Mouse (Mus musculus) lung, adult 2 months (tissue): Measurements from ENCODE around the gene Foxj1. TPM values are rescaled to one million over a fixed set of nuclear protein-coding genes. Genes with fewer than 3 reads are reported as not detected.

Source experiments
- DNase-seq: peaks from one replicate; pipeline ENCODE4 v3.0.0; 2022
- H3K4me1 ChIP-seq: fragments of 200-500 bp; 2 replicates; pipeline ENCODE4 v1.6.1; 2011; ENCODE audit warnings: low read length; ENCODE audit not compliant: control insufficient read depth, insufficient read depth
- H3K4me3 ChIP-seq: fragments of 200-500 bp; replicated peaks from 2 replicates; pipeline ENCODE3; 2011; ENCODE audit warnings: low read depth, mild to moderate bottlenecking, control low read depth, low read length; ENCODE audit errors: extremely low read depth
- CTCF ChIP-seq: fragments of 200-500 bp; IDR thresholded peaks from 2 replicates; pipeline ENCODE4 v1.5.1; 2011; ENCODE audit warnings: mild to moderate bottlenecking, low read length, control low read depth; ENCODE audit not compliant: insufficient read depth
- POLR2A ChIP-seq: fragments of 200-500 bp; IDR thresholded peaks from 2 replicates; pipeline ENCODE4 v1.6.1; 2011; ENCODE audit warnings: low read depth, mild to moderate bottlenecking, control low read depth, low read length, borderline replicate concordance; ENCODE audit errors: extremely low read depth
- WGBS: fragments of 180-500 bp; shearing (Covaris S2); methylation state at CpG from one replicate; pipeline ENCODE4 v1.1.7; 2018; 5-methylcytosine and 5-hydroxymethylcytosine counted together
- polyA plus RNA-seq: library from polyadenylated mRNA; depleted of rRNA; stranded (reverse); fragments of >200 nt; gene quantifications from 2 replicates; pipeline ENCODE4 v1.2.3, GENCODE M21; 2012

Foxj1 gene
- polyA plus RNA-seq, 1 experiment: 78.4 TPM

- no peak for DNase-seq
- no peak for TF ChIP-seq POLR2A
- TF ChIP-seq CTCF: no peak
- Histone ChIP-seq H3K4me1 (no peaks in the 10 kb centered on the region), H3K4me3 (no peak overlapping the region)
- 86% methylated on average over 5 of the region's 5 CpGs for WGBS
Measured at GRCm38 (mm10) chr11:116347955-116348354, 12.8 kb upstream of the Foxj1 start.

GRCm38 (mm10) chr11:116347012-116347411 is 11.8 kb upstream of the Foxj1 start:
- 85% methylated on average over 7 of the region's 7 CpGs for WGBS

GRCm38 (mm10) chr11:116342069-116342791 is 7.0 kb upstream of the Foxj1 start:
- no peak for TF ChIP-seq POLR2A
- no peak for TF ChIP-seq CTCF
- H3K4me1 ChIP-seq: no peaks in the 10 kb centered on the region
- no peak for DNase-seq
- 71% methylated on average over 25 of the region's 25 CpGs for WGBS
- no peak overlapping the region for H3K4me3 ChIP-seq

More at GRCm38 (mm10) chr11:116347012-116347411, 11.8 kb upstream of the Foxj1 start:
- Histone ChIP-seq H3K4me1 (no peaks in the 10 kb centered on the region), H3K4me3 (no peak overlapping the region)
- TF ChIP-seq CTCF: no peak
- no peak for TF ChIP-seq POLR2A
- no peak for DNase-seq

- 79% methylated on average over 6 of the region's 6 CpGs for WGBS
- DNase-seq: no peak
- H3K4me3 ChIP-seq: no peak overlapping the region
- TF ChIP-seq POLR2A (no peak), CTCF (no peak)
- peaks cover 3% of the 10 kb centered on the region for H3K4me1 ChIP-seq
Measured at GRCm38 (mm10) chr11:116337531-116337930, 2.3 kb upstream of the Foxj1 start.

GRCm38 (mm10) chr11:116337000-116337399 is 1.8 kb upstream of the Foxj1 start:
- DNase-seq: no peak
- Histone ChIP-seq H3K4me3 (no peak overlapping the region), H3K4me1 (peaks cover 3% of the 10 kb centered on the region)
- whole genome bisulfite sequencing: 51% methylated on average over 12 of the region's 12 CpGs
- no peak for TF ChIP-seq POLR2A
- TF ChIP-seq CTCF: no peak

GRCm38 (mm10) chr11:116336393-116336792 is 1.2 kb upstream of the Foxj1 start:
- TF ChIP-seq CTCF (no peak), POLR2A (no peak)
- Histone ChIP-seq H3K4me1 (peaks cover 3% of the 10 kb centered on the region), H3K4me3 (no peak overlapping the region)
- DNase-seq: no peak
- WGBS: 86% methylated on average over 4 of the region's 4 CpGs

GRCm38 (mm10) chr11:116334417-116334782 is 799 bp downstream of the Foxj1 start:
- DNase-seq: no peak
- 9% methylated on average over 26 of the region's 26 CpGs for WGBS

DNA sequence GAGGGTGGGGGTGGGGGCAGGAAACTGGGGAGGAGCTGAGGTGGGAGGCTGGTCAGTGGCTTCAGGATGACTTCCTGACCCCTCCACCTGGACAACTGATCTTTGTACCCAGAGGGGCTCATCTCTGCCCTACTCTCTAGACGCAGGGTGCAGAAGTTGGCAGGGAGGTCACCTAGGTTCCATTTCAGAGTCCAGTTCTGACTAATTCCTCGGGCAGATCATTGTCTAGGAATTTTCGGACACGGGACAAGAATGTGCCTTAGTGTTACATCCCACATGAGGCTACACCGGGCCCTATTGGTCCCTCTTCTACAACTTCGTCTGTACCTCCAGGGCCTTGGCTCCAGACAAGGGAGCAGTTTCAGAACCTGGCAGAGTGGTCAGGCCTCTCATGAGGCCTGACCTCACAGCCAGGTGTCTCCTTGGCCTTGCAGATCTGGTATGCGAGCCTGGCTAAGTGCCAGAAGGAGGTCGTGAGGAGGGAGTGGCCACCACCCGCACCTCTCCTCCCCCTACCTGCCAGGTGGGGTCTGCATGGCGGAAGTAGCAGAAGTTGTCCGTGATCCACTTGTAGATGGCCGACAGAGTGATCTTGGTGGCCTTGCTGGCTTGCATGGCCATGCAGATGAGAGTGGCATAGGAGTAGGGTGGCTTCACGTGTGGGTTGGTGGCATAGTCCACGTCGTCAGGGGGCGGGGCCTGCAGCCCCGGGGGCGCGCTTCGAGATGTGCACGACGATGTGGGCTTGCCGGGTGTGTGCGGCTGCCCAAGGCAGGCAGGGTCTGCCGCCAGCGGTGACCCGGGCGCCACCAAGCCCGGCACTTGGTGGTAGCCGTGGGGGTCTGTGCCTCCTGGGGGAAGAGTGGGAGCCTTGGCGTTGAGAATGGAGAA is 1.4 kb downstream of the Foxj1 start:
- H3K4me3 ChIP-seq: peak overlapping the region; percentile 2
- TF ChIP-seq CTCF: no peak
- no peak for TF ChIP-seq POLR2A
- peaks cover 3% of the 10 kb centered on the region for H3K4me1 ChIP-seq
- DNase-seq: no peak
- 33% methylated on average over 31 of the region's 31 CpGs for WGBS

More at GRCm38 (mm10) chr11:116334417-116334782, 799 bp downstream of the Foxj1 start:
- no peak for TF ChIP-seq CTCF
- TF ChIP-seq POLR2A: no peak
- Histone ChIP-seq H3K4me3 (no peak overlapping the region), H3K4me1 (peaks cover 3% of the 10 kb centered on the region)

DNA sequence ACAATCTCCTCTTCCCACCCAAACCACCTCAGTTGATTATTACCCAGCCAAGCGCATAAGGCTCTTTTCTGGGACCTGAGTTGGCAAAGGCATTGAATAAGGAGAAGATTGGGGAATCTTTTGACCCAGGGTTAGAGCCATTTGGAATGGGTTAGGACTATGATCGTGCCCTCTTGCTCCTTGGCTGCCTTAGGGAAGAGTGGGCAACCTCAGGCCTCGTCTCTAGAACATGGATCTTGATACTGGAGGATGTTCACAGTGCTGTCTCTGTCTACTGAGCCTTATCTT is 2.3 kb downstream of the Foxj1 start:
- TF ChIP-seq POLR2A (no peak), CTCF (no peak)
- no peak overlapping the region for H3K4me3 ChIP-seq
- H3K4me1 ChIP-seq: peaks cover 3% of the 10 kb centered on the region
- no peak for DNase-seq
- 95% methylated on average over 3 of the region's 3 CpGs for WGBS
